Comparison of ENCODE assay signal across 8 mouse cellular contexts in genomic region chr8:69974194-69974614, GRCm38 (mm10). TPM values are rescaled to one million over a fixed set of nuclear protein-coding genes. Genes with fewer than 3 reads are reported as not detected.
DNase-seq lines count a peak whose midpoint lies in the region; ATAC-seq and TF ChIP-seq lines count a peak whose summit lies in the region.

No protein-coding gene starts in this region.

- H3K27ac ChIP-seq in heart, embryonic 13.5 days (replicated peaks): peak overlapping the region; percentile 88
- peak overlapping the region; percentile 95 for H3K27ac ChIP-seq in liver, embryonic 12.5 days
- peak overlapping the region; percentile 84 for H3K27ac ChIP-seq in stomach, embryonic 15.5 days

- DNase-seq in brain, embryonic 14.5 days (ENCODE audit: low read depth): peak; percentile 96
- peak; percentile 98 for DNase-seq in kidney, postnatal 10 days
- peak; percentile 98 for DNase-seq in natural killer cell, adult 2 months (ENCODE audit: low spot score in 2 of 2)

- peak overlapping the region; percentile 89 for H3K4me3 ChIP-seq in C2C12 (ENCODE audit: insufficient read depth, poor library complexity, severe bottlenecking)
- peak overlapping the region; percentile 87 for H3K4me3 ChIP-seq in erythroblast, embryonic 14.5 days (replicated peaks)
- peak overlapping the region; percentile 88 for H3K4me3 ChIP-seq in heart, embryonic 13.5 days
- peak overlapping the region; percentile 99 for H3K4me3 ChIP-seq in liver, embryonic 12.5 days
- H3K4me3 ChIP-seq in stomach, embryonic 15.5 days (replicated peaks): peak overlapping the region; percentile 79

- peaks cover 48% of the 10 kb centered on the region for H3K79me3 ChIP-seq in C2C12 (ENCODE audit: low read depth)

- H3ac ChIP-seq in C2C12 (ENCODE audit: control insufficient read depth, insufficient read length, low read depth): peak overlapping the region; percentile 99

- H3K27me3 ChIP-seq in C2C12 (ENCODE audit: control insufficient read depth, insufficient read depth, insufficient read length): no peaks in the 10 kb centered on the region
- no peaks in the 10 kb centered on the region for H3K27me3 ChIP-seq in erythroblast, embryonic 14.5 days (ENCODE audit: control insufficient read depth)
- no peaks in the 10 kb centered on the region for H3K27me3 ChIP-seq in heart, embryonic 13.5 days (replicated peaks)
- no peaks in the 10 kb centered on the region for H3K27me3 ChIP-seq in liver, embryonic 12.5 days (replicated peaks)
- H3K27me3 ChIP-seq in stomach, embryonic 15.5 days (replicated peaks): no peaks in the 10 kb centered on the region

- WGBS in heart, embryonic 13.5 days: under 1% methylated on average over 46 of the region's 50 CpGs
- WGBS in liver, embryonic 12.5 days (ENCODE audit: insufficient replicate concordance): 0% methylated on average over 41 of the region's 50 CpGs
- WGBS in stomach, embryonic 15.5 days: under 1% methylated on average over 50 of the region's 50 CpGs

- peak overlapping the region; percentile 90 for H3K4me2 ChIP-seq in heart, embryonic 13.5 days
- H3K4me2 ChIP-seq in liver, embryonic 12.5 days: peak overlapping the region; percentile 98
- H3K4me2 ChIP-seq in stomach, embryonic 15.5 days: peak overlapping the region; percentile 87

- no peak for TF ChIP-seq CTCF in C2C12 (IDR thresholded peaks at IDR 0.05; ENCODE audit: control insufficient read depth, insufficient read depth, insufficient read length)
- TF ChIP-seq CTCF in brain, embryonic 14.5 days (IDR thresholded peaks at IDR 0.05; ENCODE audit: borderline replicate concordance, extremely low read depth, insufficient read depth, insufficient read length): no peak

- peaks cover 61% of the 10 kb centered on the region for H3K79me2 ChIP-seq in C2C12 (ENCODE audit: control insufficient read depth, insufficient read depth)

- peak; percentile 94 for ATAC-seq in heart, embryonic 13.5 days (ENCODE audit: extremely low read depth, insufficient number of reproducible peaks, low FRiP score, low TSS enrichment)
- ATAC-seq in liver, embryonic 12.5 days: peak; percentile 98
- ATAC-seq in stomach, embryonic 15.5 days (ENCODE audit: insufficient read depth, low FRiP score, low read depth): peak; percentile 95

- H3K9ac ChIP-seq in heart, embryonic 13.5 days: peak overlapping the region; percentile 95
- peak overlapping the region; percentile 99 for H3K9ac ChIP-seq in liver, embryonic 12.5 days
- H3K9ac ChIP-seq in stomach, embryonic 15.5 days: peak overlapping the region; percentile 88

- H3K36me3 ChIP-seq in C2C12 (ENCODE audit: control insufficient read depth, insufficient read depth): peaks cover 16% of the 10 kb centered on the region
- peaks cover 22% of the 10 kb centered on the region for H3K36me3 ChIP-seq in erythroblast, embryonic 14.5 days (ENCODE audit: control insufficient read depth)
- H3K36me3 ChIP-seq in heart, embryonic 13.5 days: no peaks in the 10 kb centered on the region
- H3K36me3 ChIP-seq in liver, embryonic 12.5 days: peaks cover 7% of the 10 kb centered on the region; the same call in 1 of the 2 replicates
- no peaks in the 10 kb centered on the region for H3K36me3 ChIP-seq in stomach, embryonic 15.5 days

- peak; percentile 57; the same call in 1 of the 2 replicates for TF ChIP-seq POLR2A in brain, embryonic 14.5 days (IDR thresholded peaks at IDR 0.05; ENCODE audit: borderline replicate concordance, extremely low read depth, insufficient read depth, insufficient read length, poor library complexity, severe bottlenecking)

- peaks cover 56% of the 10 kb centered on the region for H3K4me1 ChIP-seq in erythroblast, embryonic 14.5 days (ENCODE audit: control insufficient read depth)
- peaks cover 49% of the 10 kb centered on the region for H3K4me1 ChIP-seq in heart, embryonic 13.5 days
- peaks cover 68% of the 10 kb centered on the region for H3K4me1 ChIP-seq in liver, embryonic 12.5 days
- H3K4me1 ChIP-seq in stomach, embryonic 15.5 days: peaks cover 38% of the 10 kb centered on the region

- no peaks in the 10 kb centered on the region for H3K9me3 ChIP-seq in erythroblast, embryonic 14.5 days (ENCODE audit: control insufficient read depth, low read length)
- H3K9me3 ChIP-seq in heart, embryonic 13.5 days: no peaks in the 10 kb centered on the region
- no peaks in the 10 kb centered on the region for H3K9me3 ChIP-seq in liver, embryonic 12.5 days (replicated peaks)
- no peaks in the 10 kb centered on the region for H3K9me3 ChIP-seq in stomach, embryonic 15.5 days

TF ChIP-seq in C2C12, 6 proteins besides CTCF, POLR2A, EP300 and RAD21:
- no peak for TF ChIP-seq USF1 (IDR thresholded peaks at IDR 0.05; ENCODE audit: low read depth)
- peak; percentile 17 for TF ChIP-seq MAX (IDR thresholded peaks at IDR 0.05)
- no peak for TF ChIP-seq FOSL1 (IDR thresholded peaks at IDR 0.05; ENCODE audit: insufficient read depth, low read length, poor library complexity, severe bottlenecking)

RNA-seq across cellular contexts. Expression of gene Gatad2a, which starts 22.0 kb away (rescaled TPM):
- 59.3 TPM for polyA plus RNA-seq in C2C12 (2012; fragmentation: generic; extraction: Trizol)
- 33.6 and 41.2 TPM in 2 replicates for polyA plus RNA-seq in brain, embryonic 14.5 days (2012; rRNA removed)
- 5.9 and 8.1 TPM in 2 replicates for polyA plus RNA-seq in erythroblast, embryonic 14.5 days (2012)
- 27.3 and 29.9 TPM in 2 replicates for polyA plus RNA-seq in heart, embryonic 13.5 days (2015; fragmentation: Nextera tagmentation; extraction: Ambion mirVana)
- polyA plus RNA-seq in liver, embryonic 12.5 days (2016; fragmentation: Nextera tagmentation; extraction: Ambion mirVana): 60.2 and 62.6 TPM in 2 replicates
- polyA plus RNA-seq in stomach, embryonic 15.5 days (2015; fragmentation: Nextera tagmentation; extraction: Ambion mirVana): 56.0 and 56.8 TPM in 2 replicates

Comparison
In these comparisons a context has a peak if more than half of its experiments do, and no peak if none do; other contexts are left out.
1. Peak in every context shown above with its lines: DNase-seq, ATAC-seq, H3K4me3 ChIP-seq and H3K27ac ChIP-seq.